Mouse (Mus musculus) lung, embryonic 14.5 days (tissue): Measurements from ENCODE around the gene Tceal9. TPM values are rescaled to one million over a fixed set of nuclear protein-coding genes. Genes with fewer than 3 reads are reported as not detected.

Experiments used
- ATAC-seq: fragments of 200-750 bp; cut with Nextera tagmentation; 2 replicates; pipeline ENCODE4 v1.8.0; 2017; ENCODE audit warnings: mild to moderate bottlenecking, moderate TSS enrichment, moderate library complexity; ENCODE audit not compliant: insufficient read depth
- DNase-seq: peaks from one replicate; pipeline ENCODE4 v3.0.0-alpha.2; 2015
- H3K27ac ChIP-seq: fragments of 300-500 bp; sonication (generic); 2 replicates; pipeline ENCODE4 v1.5.1; 2014; ENCODE audit warnings: low read depth, mild to moderate bottlenecking, moderate library complexity
- H3K27me3 ChIP-seq: fragments of 300-500 bp; sonication (generic); 2 replicates; pipeline ENCODE4 v1.6.1; 2014; ENCODE audit warnings: low read length, control low read depth; ENCODE audit not compliant: insufficient read depth
- H3K36me3 ChIP-seq: fragments of 300-500 bp; sonication (generic); 2 replicates; pipeline ENCODE4 v1.6.1; 2014; ENCODE audit warnings: control low read depth; ENCODE audit not compliant: insufficient read depth
- H3K4me1 ChIP-seq: fragments of 300-500 bp; sonication (generic); 2 replicates; pipeline ENCODE4 v1.6.1; 2014; ENCODE audit warnings: antibody characterized with exemption, control low read depth; ENCODE audit not compliant: insufficient read depth
- H3K4me2 ChIP-seq: fragments of 300-500 bp; sonication (generic); 2 replicates; pipeline ENCODE4 v1.6.1; 2014; ENCODE audit warnings: mild to moderate bottlenecking
- H3K4me3 ChIP-seq: fragments of 300-500 bp; sonication (generic); 2 replicates; pipeline ENCODE4 v1.5.1; 2014; ENCODE audit warnings: low read depth, low read length
- H3K9ac ChIP-seq: fragments of 300-500 bp; sonication (generic); 2 replicates; pipeline ENCODE4 v1.6.1; 2014
- H3K9me3 ChIP-seq: fragments of 300-500 bp; sonication (generic); 2 replicates; pipeline ENCODE4 v1.6.1; 2016; ENCODE audit warnings: low read depth, low read length, control low read depth
- CTCF ChIP-seq: IDR thresholded peaks from 2 replicates; pipeline ENCODE4 v1.5.1; 2016; ENCODE audit warnings: antibody characterized with exemption, low read depth
- WGBS: fragments of 180-500 bp; shearing (Covaris S2); extraction: QIAGEN DNeasy Blood & Tissue Kit; methylation state at CpG from one replicate; pipeline ENCODE4 v1.1.7; 2014; 5-methylcytosine and 5-hydroxymethylcytosine counted together
- polyA plus RNA-seq: library from polyadenylated mRNA; unstranded; fragments of >200 nt; fragmentation: Nextera tagmentation; extraction: Ambion mirVana; gene quantifications from 2 replicates; pipeline ENCODE4 v1.2.1, GENCODE M21; 2014

Tceal9 gene
- polyA plus RNA-seq, 1 experiment from 2014 or later, result 592 TPM

GRCm38 (mm10) chrX:136277577-136277976 is 32.7 kb downstream of the Tceal9 start:
- H3K4me1 ChIP-seq, result no peaks in the 10 kb centered on the region
- no peaks in the 10 kb centered on the region for H3K36me3 ChIP-seq
- H3K9me3 ChIP-seq, result no peaks in the 10 kb centered on the region
- H3K4me3 ChIP-seq, result no peak overlapping the region
- no peak overlapping the region for H3K4me2 ChIP-seq
- no peaks in the 10 kb centered on the region for H3K27me3 ChIP-seq
- H3K9ac ChIP-seq, result no peak overlapping the region
- ATAC-seq, result no peak
- no peak for TF ChIP-seq CTCF
- DNase-seq, result no peak
- whole genome bisulfite sequencing, result 82% methylated on average over 7 of the region's 7 CpGs
- no peak overlapping the region for H3K27ac ChIP-seq

GRCm38 (mm10) chrX:136278401-136278800 is 33.5 kb downstream of the Tceal9 start:
- ATAC-seq, result no peak
- H3K27ac ChIP-seq, result no peak overlapping the region
- no peak for TF ChIP-seq CTCF
- no peaks in the 10 kb centered on the region for H3K9me3 ChIP-seq
- H3K4me1 ChIP-seq, result no peaks in the 10 kb centered on the region
- H3K4me3 ChIP-seq, result no peak overlapping the region
- DNase-seq, result no peak
- no peaks in the 10 kb centered on the region for H3K36me3 ChIP-seq
- H3K9ac ChIP-seq, result no peak overlapping the region
- H3K27me3 ChIP-seq, result no peaks in the 10 kb centered on the region
- no peak overlapping the region for H3K4me2 ChIP-seq

- no peak for TF ChIP-seq CTCF
- no peaks in the 10 kb centered on the region for H3K27me3 ChIP-seq
- no peaks in the 10 kb centered on the region for H3K9me3 ChIP-seq
These were observed 34.5 kb downstream of the Tceal9 start for GRCm38 (mm10) chrX:136279410-136279809.

GRCm38 (mm10) chrX:136290817-136291281 is 46.0 kb downstream of the Tceal9 start:
- no peak for TF ChIP-seq CTCF
- H3K27ac ChIP-seq, result no peak overlapping the region
- DNase-seq (peak; percentile 6), ATAC-seq (no peak)
- H3K9me3 ChIP-seq, result no peaks in the 10 kb centered on the region
- WGBS, result 31% methylated on average over 8 of the region's 8 CpGs
- no peaks in the 10 kb centered on the region for H3K27me3 ChIP-seq
- no peak overlapping the region for H3K4me2 ChIP-seq
- no peaks in the 10 kb centered on the region for H3K4me1 ChIP-seq
- H3K4me3 ChIP-seq, result no peak overlapping the region
- H3K9ac ChIP-seq, result no peak overlapping the region
- no peaks in the 10 kb centered on the region for H3K36me3 ChIP-seq

More at GRCm38 (mm10) chrX:136279410-136279809, 34.5 kb downstream of the Tceal9 start:
- H3K4me1 ChIP-seq, result no peaks in the 10 kb centered on the region
- no peak overlapping the region for H3K4me2 ChIP-seq
- no peak overlapping the region for H3K27ac ChIP-seq
- H3K36me3 ChIP-seq, result no peaks in the 10 kb centered on the region
- DNase-seq (no peak), ATAC-seq (no peak)
- H3K9ac ChIP-seq, result no peak overlapping the region
- no peak overlapping the region for H3K4me3 ChIP-seq
- 84% methylated on average over 5 of the region's 5 CpGs for WGBS

Other genes with a start within 250 kb of the Tceal9 start
- gene Arxes1, start 211.7 kb upstream of the Tceal9 start, polyA plus RNA-seq, result 31.1 and 32.9 TPM in 2 replicates
- 55.6 and 64.8 TPM in 2 replicates for gene Bex2, start 176.8 kb upstream of the Tceal9 start, polyA plus RNA-seq
- 0.12 TPM in 1 of 2 replicates, not detected in the other for gene Nxf3, start 159.8 kb upstream of the Tceal9 start, polyA plus RNA-seq
- 128 and 138 TPM in 2 replicates for gene Bex4, start 106.1 kb upstream of the Tceal9 start, polyA plus RNA-seq
- gene Tceal8, start 72.7 kb upstream of the Tceal9 start, polyA plus RNA-seq, result 193 and 206 TPM in 2 replicates
- gene Tceal5, start 41.2 kb upstream of the Tceal9 start, polyA plus RNA-seq, result 1.1 and 1.6 TPM in 2 replicates
- 0.20 and 0.51 TPM in 2 replicates for gene Tceal7, start 30.3 kb upstream of the Tceal9 start, polyA plus RNA-seq
- 82.9 and 85.9 TPM in 2 replicates for gene Bex1, start 29.6 kb upstream of the Tceal9 start, polyA plus RNA-seq
- gene Bex3, start 25.2 kb downstream of the Tceal9 start, polyA plus RNA-seq, result 513 and 523 TPM in 2 replicates